Mouse (Mus musculus) kidney, embryonic 15.5 days (tissue): ENCODE data around the gene Tns1. TPM values are rescaled to one million over a fixed set of nuclear protein-coding genes. Genes with fewer than 3 reads are reported as not detected.
A peak's percentile ranks its signal among the peaks of the same experiment; 100 is the strongest.

Experiments used
- ATAC-seq: fragments of 200-750 bp; cut with Nextera tagmentation; replicated peaks from 2 replicates; pipeline ENCODE4 v1.8.0; 2017; ENCODE audit warnings: moderate TSS enrichment; ENCODE audit not compliant: low FRiP score
- H3K27ac ChIP-seq: fragments of 300-500 bp; sonication (generic); 2 replicates; pipeline ENCODE4 v1.5.1; 2015; ENCODE audit warnings: mild to moderate bottlenecking, inconsistent platforms
- H3K27me3 ChIP-seq: fragments of 300-500 bp; sonication (generic); 2 replicates; pipeline ENCODE4 v1.6.1; 2015; ENCODE audit warnings: inconsistent platforms
- H3K36me3 ChIP-seq: fragments of 300-500 bp; sonication (generic); 2 replicates; pipeline ENCODE4 v1.6.1; 2015; ENCODE audit warnings: inconsistent platforms
- H3K4me1 ChIP-seq: fragments of 300-500 bp; sonication (generic); 2 replicates; pipeline ENCODE4 v1.6.1; 2015; ENCODE audit warnings: inconsistent platforms
- H3K4me2 ChIP-seq: fragments of 300-500 bp; sonication (generic); 2 replicates; pipeline ENCODE4 v1.6.1; 2015; ENCODE audit warnings: moderate library complexity, mild to moderate bottlenecking, inconsistent platforms
- H3K4me3 ChIP-seq: fragments of 300-500 bp; sonication (generic); replicated peaks from 2 replicates; pipeline ENCODE4 v1.5.1; 2015; ENCODE audit warnings: mild to moderate bottlenecking, inconsistent platforms
- H3K9ac ChIP-seq: fragments of 300-500 bp; sonication (generic); 2 replicates; pipeline ENCODE4 v1.6.1; 2015; ENCODE audit warnings: mild to moderate bottlenecking, inconsistent platforms
- H3K9me3 ChIP-seq: fragments of 300-500 bp; sonication (generic); replicated peaks from 2 replicates; pipeline ENCODE4 v1.6.1; 2016; ENCODE audit warnings: inconsistent platforms
- WGBS: fragments of 180-500 bp; shearing (Covaris S2); methylation state at CpG from one replicate; pipeline ENCODE4 v1.1.7; 2015; ENCODE audit warnings: mixed read lengths; 5-methylcytosine and 5-hydroxymethylcytosine counted together
- polyA plus RNA-seq: library from polyadenylated mRNA; unstranded; fragments of >200 nt; fragmentation: Nextera tagmentation; extraction: Ambion mirVana; gene quantifications from 2 replicates; pipeline ENCODE4 v1.2.1, GENCODE M21; 2015

The Tns1 gene
- polyA plus RNA-seq, 1 experiment from 2014 or later = 70.9 TPM

DNA sequence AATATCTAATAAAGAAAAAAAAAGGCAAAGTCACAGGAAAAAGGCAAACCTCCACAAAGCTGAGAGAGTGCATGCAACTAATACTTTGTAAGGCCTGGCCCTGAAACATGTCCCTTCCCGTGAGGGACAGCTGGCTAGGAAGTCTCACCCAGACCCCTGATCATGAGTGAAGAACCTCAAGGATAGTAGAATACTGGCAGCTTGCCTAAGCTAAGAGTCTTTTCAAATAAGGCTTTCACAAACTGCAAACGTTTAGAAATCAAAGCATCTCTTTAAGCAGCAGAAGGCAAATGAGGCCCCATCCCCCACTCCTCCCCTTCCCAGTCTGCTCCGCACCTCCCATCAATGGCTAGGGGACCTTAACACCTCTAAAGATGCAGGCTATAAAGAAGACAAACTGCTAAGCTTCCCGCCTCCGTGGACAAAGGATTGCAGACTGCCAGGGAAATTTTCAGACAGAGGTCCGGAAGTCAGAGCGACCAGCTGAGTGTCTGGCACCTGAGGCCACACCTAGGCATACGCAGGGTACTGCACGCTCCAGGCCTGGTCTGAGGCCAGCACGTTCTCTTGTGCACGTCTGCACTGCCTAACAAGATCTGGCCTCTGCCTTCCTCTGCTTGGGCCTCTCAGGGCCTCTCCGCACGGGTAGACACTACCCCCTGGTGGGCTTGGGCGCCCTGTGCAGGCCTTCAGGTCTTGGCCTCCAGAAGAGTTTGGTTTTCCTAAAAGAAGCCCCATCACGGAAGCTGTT is 261.8 kb downstream of the Tns1 start:
- no peaks in the 10 kb centered on the region for H3K27me3 ChIP-seq
- peak overlapping the region; percentile 21 for H3K4me3 ChIP-seq
- H3K9ac ChIP-seq = no peak overlapping the region
- peak overlapping the region; percentile 56 for H3K4me2 ChIP-seq
- no peaks in the 10 kb centered on the region for H3K9me3 ChIP-seq
- no peaks in the 10 kb centered on the region for H3K36me3 ChIP-seq
- peak overlapping the region; percentile 20; the same call in 1 of the 2 replicates for H3K27ac ChIP-seq
- peak; percentile 98 for ATAC-seq
- 8% methylated on average over 15 of the region's 15 CpGs for WGBS
- H3K4me1 ChIP-seq = peaks cover 14% of the 10 kb centered on the region

DNA sequence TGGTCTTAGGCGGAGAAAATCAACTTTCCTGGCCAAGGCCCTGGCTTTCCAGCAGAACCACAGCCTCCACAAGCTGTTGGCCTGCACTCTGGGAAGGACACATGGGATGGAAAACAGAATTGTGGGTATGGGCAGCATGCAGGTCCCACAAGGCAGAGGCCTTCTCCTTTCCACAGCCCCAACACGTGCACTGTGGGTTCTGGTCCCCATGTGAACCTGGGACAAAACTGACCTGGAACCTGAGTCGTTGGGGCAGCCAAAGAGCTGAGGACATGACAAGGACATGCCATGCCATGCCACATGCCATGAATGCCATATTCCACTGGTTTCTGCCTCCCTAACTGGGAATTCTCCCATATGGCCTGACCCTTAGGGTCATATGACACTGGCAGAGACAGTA is 263.8 kb downstream of the Tns1 start:
- Histone ChIP-seq H3K27ac (no peak overlapping the region), H3K4me1 (peaks cover 14% of the 10 kb centered on the region), H3K9ac (no peak overlapping the region), H3K36me3 (no peaks in the 10 kb centered on the region), H3K27me3 (no peaks in the 10 kb centered on the region), H3K9me3 (no peaks in the 10 kb centered on the region), H3K4me2 (no peak overlapping the region), H3K4me3 (no peak overlapping the region)
- no peak for ATAC-seq
- 86% methylated on average over 3 of the region's 3 CpGs for WGBS

Other genes starting within 250 kb of the Tns1 start
- 0.17 and 0.40 TPM in 2 replicates for gene Rufy4, start 1.1 kb upstream of the Tns1 start, polyA plus RNA-seq
- 0.12 and 0.16 TPM in 2 replicates for gene Cxcr2, start 29.5 kb upstream of the Tns1 start, polyA plus RNA-seq
- not detected in 2 replicates for gene Cxcr1, start 70.2 kb upstream of the Tns1 start, polyA plus RNA-seq
- gene Arpc2, start 111.6 kb upstream of the Tns1 start, polyA plus RNA-seq = 446 and 449 TPM in 2 replicates
- gene Gpbar1, start 154.1 kb upstream of the Tns1 start, polyA plus RNA-seq = 1.7 and 2.1 TPM in 2 replicates
- gene Aamp, start 160.3 kb upstream of the Tns1 start, polyA plus RNA-seq = 267 and 283 TPM in 2 replicates
- gene Pnkd, start 160.5 kb upstream of the Tns1 start, polyA plus RNA-seq = 138 and 139 TPM in 2 replicates
- 25.6 and 31.2 TPM in 2 replicates for gene Tmbim1, start 181.2 kb upstream of the Tns1 start, polyA plus RNA-seq
- gene Catip, start 237.7 kb upstream of the Tns1 start, polyA plus RNA-seq = 0.67 and 0.82 TPM in 2 replicates